Mouse (Mus musculus) MEL (cell line): ENCODE data around the gene Crip2.

ENCODE experiments used
- CHD1 ChIP-seq: IDR thresholded peaks from 2 replicates; pipeline ENCODE4 v1.6.1; 2012; ENCODE audit warnings: low read depth, mild to moderate bottlenecking, inconsistent platforms, low read length, improper control_type of control experiment
- JUND ChIP-seq: IDR thresholded peaks from 2 replicates; pipeline ENCODE4 v1.6.1; 2011; ENCODE audit warnings: low read depth, mild to moderate bottlenecking, improper control_type of control experiment, low read length
- POLR2A ChIP-seq, 2 experiments: IDR thresholded peaks; 2 replicates each; pipeline ENCODE4 v1.6.1; 2011 to 2012; ENCODE audit warnings: low read length in 2 of 2, mild to moderate bottlenecking in 2 of 2, control low read depth in 1 of 2, improper control_type of control experiment in 1 of 2, low read depth in 1 of 2, moderate library complexity in 1 of 2; ENCODE audit not compliant: control insufficient read depth in 1 of 2, insufficient read depth in 1 of 2, poor library complexity in 1 of 2

DNA sequence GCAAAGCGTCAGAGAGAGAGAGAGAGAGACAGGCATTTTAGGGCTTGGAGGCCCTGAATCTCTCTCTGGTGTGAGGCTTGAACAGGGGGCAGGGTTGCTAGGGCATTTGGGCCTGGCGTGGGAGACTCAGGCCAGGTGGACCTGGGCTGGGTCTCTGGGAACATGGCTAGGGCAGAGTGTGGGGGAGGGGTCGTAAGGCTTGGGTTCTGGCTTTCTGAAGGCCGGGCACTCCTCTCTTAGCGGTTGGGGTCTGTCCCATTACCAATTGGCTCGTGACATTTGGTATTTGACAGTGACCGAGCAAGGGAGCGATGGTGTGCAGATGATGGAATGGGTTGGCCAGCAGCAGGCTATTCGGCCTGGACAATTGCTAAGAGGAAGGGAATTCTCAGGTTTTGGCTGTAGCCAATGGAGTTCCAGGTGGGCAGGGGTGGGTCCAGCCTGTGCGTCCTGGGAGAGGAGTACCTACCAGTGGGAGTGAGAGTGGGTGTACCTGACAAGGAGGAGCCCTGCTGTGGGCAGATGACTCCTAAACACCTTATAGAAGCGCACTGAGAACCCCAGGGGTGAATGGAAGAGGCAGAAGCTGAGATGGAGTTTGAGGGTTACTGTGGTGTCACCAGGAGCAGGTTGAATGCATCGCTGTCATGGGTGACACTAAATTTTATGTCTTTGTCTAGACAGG, 46.4 kb downstream of the Crip2 start:
- TF ChIP-seq CHD1 (no peak), POLR2A (IDR thresholded peaks at IDR 0.05; ENCODE audit: control insufficient read depth in 1 of 2, insufficient read depth in 1 of 2, low read depth in 1 of 2, low read length in 2 of 2, poor library complexity in 1 of 2) (no peak), JUND (no peak)
